Mouse (Mus musculus): ENCODE measurements at regions not wholly inside any gene's neighbourhood (a gene's known extent, or its start where the extent isn't known, plus 50 kb on each side); places are given as distances from the start of the nearest gene placed in this dataset.

GRCm38 (mm10) chr13:7870266-7870665 lies 332.4 kb upstream of the Adarb2 start:
- ChIA-PET POLR2A (interaction anchor here (0.6 kb wide), 1 partner anchor 1014 kb away, joined by 3 read pairs; no protein-coding TSS in a partner anchor), CTCF (no interaction called here)
- TF ChIP-seq CTCF (IDR thresholded peaks at IDR 0.05) = no peak
- in situ Hi-C loops (cut with MboI; ENCODE audit: low pct_unique_long_range_greater_than_20kb) = no loop called here
- ATAC-seq (no peak), DNase-seq (ENCODE audit: low read depth, low spot score) (no peak)
- H3K27me3 ChIP-seq = no peaks in the 10 kb centered on the region

DNA sequence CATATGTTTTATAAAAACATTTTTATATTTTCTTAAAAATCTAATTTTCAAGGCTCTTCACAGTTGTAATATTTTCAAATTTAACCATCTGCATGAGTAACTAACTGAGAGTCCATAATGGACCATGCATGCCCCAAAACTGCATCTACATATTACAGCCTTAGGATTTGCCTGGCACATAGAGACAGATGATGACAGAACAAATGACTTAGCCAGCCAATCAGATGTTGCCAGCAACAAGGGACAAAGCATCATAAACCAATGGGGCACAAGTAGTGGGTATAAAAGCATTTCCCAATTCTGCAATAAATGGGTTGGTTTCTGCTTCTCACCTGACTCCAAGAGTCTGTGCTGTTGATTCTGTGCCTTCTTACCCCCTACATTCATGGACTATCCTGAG lies 287.3 kb upstream of the Adarb2 start:
- ChIA-PET CTCF (no interaction called here), POLR2A (no interaction called here)
- H3K27me3 ChIP-seq = no peaks in the 10 kb centered on the region
- in situ Hi-C loops (cut with MboI; ENCODE audit: low pct_unique_long_range_greater_than_20kb) = no loop called here
- TF ChIP-seq CTCF (IDR thresholded peaks at IDR 0.05) = no peak
- DNase-seq (ENCODE audit: low read depth, low spot score) (no peak), ATAC-seq (no peak)

Data from Patski (cell line).